Mouse (Mus musculus): ENCODE results near the gene Tmx4. TPM values are rescaled to one million over a fixed set of nuclear protein-coding genes. Genes with fewer than 3 reads are reported as not detected.
"Not testable (repeated sequence)": the region's sequence is repeated elsewhere in the genome, so short reads cannot be mapped to it uniquely, and the experiment has no call there.

Gene Tmx4
- 4.6 and 6.6 TPM in 2 replicates for polyA plus RNA-seq (2012; rRNA removed)

GRCm38 (mm10) chr2:134643514-134644300 is at the start of gene Tmx4:
TSS of gene Tmx4 (minus strand) at chr2:134644145.
- DNase-seq (ENCODE audit: low read depth) = no peak

GRCm38 (mm10) chr2:134692125-134692524 is 48.2 kb upstream of the Tmx4 start:
- no peak for DNase-seq (ENCODE audit: low read depth)

GRCm38 (mm10) chr2:134691055-134691454 is 47.1 kb upstream of the Tmx4 start:
- DNase-seq (ENCODE audit: low read depth) = no peak

GRCm38 (mm10) chr2:134682326-134682725 is 38.4 kb upstream of the Tmx4 start:
- DNase-seq (ENCODE audit: low read depth) = no peak

- DNase-seq (ENCODE audit: low read depth) = no peak
Observed at GRCm38 (mm10) chr2:134681271-134681961, 37.5 kb upstream of the Tmx4 start.

GRCm38 (mm10) chr2:134679567-134679966 is 35.6 kb upstream of the Tmx4 start:
- no peak for DNase-seq (ENCODE audit: low read depth)

GRCm38 (mm10) chr2:134675465-134675864 is 31.5 kb upstream of the Tmx4 start:
- no peak for DNase-seq (ENCODE audit: low read depth)

GRCm38 (mm10) chr2:134673604-134674003 is 29.7 kb upstream of the Tmx4 start:
- DNase-seq (ENCODE audit: low read depth) = no peak

GRCm38 (mm10) chr2:134656477-134656876 is 12.5 kb upstream of the Tmx4 start:
- DNase-seq (ENCODE audit: low read depth) = no peak

GRCm38 (mm10) chr2:134654668-134655067 is 10.7 kb upstream of the Tmx4 start:
- no peak for DNase-seq (ENCODE audit: low read depth)

GRCm38 (mm10) chr2:134652759-134653158 is 8.8 kb upstream of the Tmx4 start:
- no peak for DNase-seq (ENCODE audit: low read depth)

- no peak for DNase-seq (ENCODE audit: low read depth)
Observed at GRCm38 (mm10) chr2:134648999-134649398, 5.1 kb upstream of the Tmx4 start.

GRCm38 (mm10) chr2:134645752-134646151 is 1.8 kb upstream of the Tmx4 start:
- no peak for DNase-seq (ENCODE audit: low read depth)

- no peak for DNase-seq (ENCODE audit: low read depth)
Observed at GRCm38 (mm10) chr2:134645166-134645565, 1.2 kb upstream of the Tmx4 start.

GRCm38 (mm10) chr2:134644301-134644912 is 462 bp upstream of the Tmx4 start:
- DNase-seq (ENCODE audit: low read depth) = no peak

GRCm38 (mm10) chr2:134642377-134642776 is 1.6 kb downstream of the Tmx4 start:
- DNase-seq (ENCODE audit: low read depth) = no peak

GRCm38 (mm10) chr2:134641372-134641771 is 2.6 kb downstream of the Tmx4 start:
- no peak for DNase-seq (ENCODE audit: low read depth)

GRCm38 (mm10) chr2:134640398-134640797 is 3.5 kb downstream of the Tmx4 start:
- no peak for DNase-seq (ENCODE audit: low read depth)

- DNase-seq (ENCODE audit: low read depth) = not testable (repeated sequence)
Observed at GRCm38 (mm10) chr2:134628541-134628940, 15.4 kb downstream of the Tmx4 start.

- no peak for DNase-seq (ENCODE audit: low read depth)
Observed at GRCm38 (mm10) chr2:134604935-134605334, 39.0 kb downstream of the Tmx4 start.

GRCm38 (mm10) chr2:134591081-134591694 is 52.8 kb downstream of the Tmx4 start:
- DNase-seq (ENCODE audit: low read depth) = no peak

GRCm38 (mm10) chr2:134585243-134585642 is 58.7 kb downstream of the Tmx4 start:
- DNase-seq (ENCODE audit: low read depth) = no peak

Measured in gonadal fat pad, adult 2 months (tissue).